Mouse (Mus musculus): ENCODE results near the gene Tdgf1.
A peak's percentile ranks its signal among the peaks of the same experiment; 100 is the strongest.

The Tdgf1 gene

GRCm38 (mm10) chr9:110945926-110946325 lies at the start of gene Tdgf1:
Gene Tdgf1 (minus strand): TSS chr9:110946158.
- no peak for DNase-seq

DNA sequence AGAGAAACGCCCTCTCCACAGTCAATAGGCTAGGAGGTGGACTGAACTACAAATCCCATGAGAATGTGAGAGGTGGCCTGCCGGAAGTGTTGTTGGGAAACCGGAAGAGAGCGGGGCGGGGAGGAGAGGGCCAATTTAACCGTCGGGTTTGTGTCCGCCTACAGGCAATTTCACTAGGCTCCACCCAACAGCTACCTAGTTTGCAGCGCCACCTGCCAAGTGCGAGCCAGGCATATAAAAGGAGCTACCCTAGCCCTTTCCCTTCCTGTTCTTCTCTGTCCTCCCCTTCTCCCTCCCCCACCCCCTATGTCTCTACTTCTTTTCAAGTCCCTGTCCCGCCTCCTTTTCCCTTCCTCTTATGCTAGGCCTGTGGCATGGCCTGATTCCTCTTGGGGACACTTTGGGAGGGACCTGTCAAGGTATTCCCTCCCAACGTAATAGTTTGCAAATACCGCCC lies 48.8 kb upstream of the Tdgf1 start:
- peak; percentile 66 for DNase-seq

GRCm38 (mm10) chr9:110993281-110993709 lies 47.3 kb upstream of the Tdgf1 start:
- DNase-seq, result no peak

GRCm38 (mm10) chr9:110990204-110990603 lies 44.2 kb upstream of the Tdgf1 start, which contains the start of gene Rtp3:
Gene Rtp3 (minus strand): TSS chr9:110990583.
- DNase-seq, result no peak

DNA sequence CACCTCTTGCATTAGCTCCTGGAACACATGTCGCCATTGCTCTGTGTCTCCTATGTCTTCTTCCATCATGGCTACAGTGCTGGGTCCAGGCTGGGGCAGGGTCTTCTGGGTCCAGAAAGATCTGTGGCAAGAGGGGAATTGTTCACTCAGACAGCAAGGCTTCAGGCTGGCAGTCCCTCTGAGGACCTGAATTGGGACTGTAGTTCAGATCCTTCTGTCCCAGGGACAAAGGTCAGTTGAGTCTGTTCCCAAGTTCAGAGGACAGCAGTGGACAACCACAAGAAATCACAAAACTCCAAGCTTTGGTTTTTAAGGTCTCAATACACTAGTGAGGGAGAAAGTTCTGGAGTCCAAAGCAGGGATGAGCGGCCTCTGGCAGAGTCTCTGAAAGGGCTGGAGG lies 43.6 kb upstream of the Tdgf1 start:
- no peak for DNase-seq

DNA sequence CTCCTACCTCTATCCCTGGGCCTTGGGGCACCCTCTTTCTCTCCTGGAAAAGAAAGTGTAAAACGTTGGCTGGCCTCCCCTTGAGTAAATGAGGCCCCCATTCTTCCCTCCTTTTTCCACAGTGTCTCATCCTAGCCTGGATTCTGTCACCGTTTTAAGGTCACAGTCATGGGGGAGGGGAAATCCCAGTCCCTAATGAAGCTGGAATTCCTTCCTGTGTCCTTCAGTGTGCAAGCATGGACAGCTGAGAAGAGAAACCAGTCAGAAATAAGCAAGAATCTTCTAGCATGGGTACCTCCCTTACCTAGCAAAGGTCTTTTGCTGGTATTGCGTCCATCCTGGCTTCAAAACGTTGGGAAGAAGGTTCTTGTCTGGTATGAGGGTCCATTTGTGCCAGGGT lies 43.2 kb upstream of the Tdgf1 start:
- no peak for DNase-seq

- no peak for DNase-seq
These were observed 42.1 kb upstream of the Tdgf1 start for GRCm38 (mm10) chr9:110988078-110988477.

DNA sequence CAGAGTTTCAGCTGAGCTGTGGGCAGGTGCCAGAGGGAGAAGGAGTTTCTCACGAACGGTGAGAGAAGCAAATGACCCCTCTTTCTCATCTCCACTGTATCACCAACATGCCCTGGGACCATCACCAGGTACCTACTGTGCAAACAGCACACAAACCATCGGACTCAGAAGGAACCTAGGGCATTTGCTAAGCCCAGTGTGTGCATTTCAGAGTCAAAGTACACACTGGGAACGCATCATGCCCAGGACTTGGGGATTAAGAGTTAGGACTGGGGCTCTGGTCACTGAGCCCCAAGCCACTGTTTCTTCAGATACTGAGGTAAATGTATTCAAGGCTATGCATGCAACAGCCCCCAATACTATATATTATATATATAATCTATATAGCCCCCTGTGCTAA lies 41.4 kb upstream of the Tdgf1 start:
- no peak for DNase-seq

DNA sequence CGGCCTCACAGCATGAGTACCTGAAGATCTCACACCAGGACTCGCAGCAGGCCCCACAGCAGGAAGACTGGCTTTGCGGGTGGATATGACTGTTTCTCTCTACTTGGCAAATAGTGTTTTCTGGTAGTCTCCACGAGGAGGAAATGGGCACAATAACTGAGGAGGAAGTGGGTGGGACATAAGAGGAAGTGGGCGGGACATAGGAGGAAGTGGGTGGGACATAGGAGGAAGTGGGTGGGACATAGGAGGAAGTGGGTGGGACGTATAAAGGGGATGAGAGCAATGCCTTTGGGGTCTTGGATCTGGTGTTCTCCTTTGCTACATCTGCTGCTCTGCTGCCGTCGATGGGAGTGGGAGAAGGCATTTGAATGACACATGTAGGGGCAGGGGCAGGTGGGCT lies 40.0 kb upstream of the Tdgf1 start:
- no peak for DNase-seq

DNA sequence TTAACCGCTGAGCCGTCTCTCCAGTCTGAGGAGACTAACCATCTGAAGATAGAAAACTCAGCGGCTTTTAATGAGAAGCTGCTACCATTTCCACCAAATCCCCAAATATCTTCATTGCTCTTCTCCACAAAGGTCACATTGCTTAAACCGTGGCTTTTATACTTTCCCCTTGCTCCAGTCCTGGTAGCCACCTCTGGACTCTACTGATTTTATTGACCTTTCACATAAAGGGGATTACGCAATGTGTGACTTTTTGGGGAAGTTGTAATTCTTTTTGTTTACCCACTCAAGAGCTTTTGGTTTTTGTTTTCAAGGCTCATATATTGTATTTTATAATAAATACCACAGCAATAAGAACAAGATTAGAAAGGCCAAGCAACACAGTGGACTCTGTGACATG lies 39.6 kb upstream of the Tdgf1 start:
- no peak for DNase-seq

DNA sequence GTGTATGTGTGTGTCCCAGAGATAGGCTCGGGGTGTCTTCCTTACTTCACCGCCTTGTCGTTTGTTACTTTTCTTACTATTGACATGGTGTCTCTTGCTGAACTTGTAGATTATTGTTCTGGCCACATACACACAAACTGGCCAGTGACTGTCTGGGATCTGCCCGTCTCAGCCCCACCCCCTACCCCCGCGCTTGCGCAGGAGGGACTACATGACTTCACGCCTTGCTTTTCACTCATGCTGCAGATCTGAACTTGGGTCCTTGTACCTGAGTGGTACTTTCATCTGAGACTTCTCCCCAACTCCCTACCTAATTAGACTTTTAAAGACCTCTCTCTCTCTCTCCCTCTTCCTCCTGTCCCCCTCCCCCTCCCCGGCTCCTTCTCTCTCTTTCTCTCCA lies 38.1 kb upstream of the Tdgf1 start:
- no peak for DNase-seq

- DNase-seq, result no peak
These were observed 36.4 kb upstream of the Tdgf1 start for GRCm38 (mm10) chr9:110982351-110982750.

DNA sequence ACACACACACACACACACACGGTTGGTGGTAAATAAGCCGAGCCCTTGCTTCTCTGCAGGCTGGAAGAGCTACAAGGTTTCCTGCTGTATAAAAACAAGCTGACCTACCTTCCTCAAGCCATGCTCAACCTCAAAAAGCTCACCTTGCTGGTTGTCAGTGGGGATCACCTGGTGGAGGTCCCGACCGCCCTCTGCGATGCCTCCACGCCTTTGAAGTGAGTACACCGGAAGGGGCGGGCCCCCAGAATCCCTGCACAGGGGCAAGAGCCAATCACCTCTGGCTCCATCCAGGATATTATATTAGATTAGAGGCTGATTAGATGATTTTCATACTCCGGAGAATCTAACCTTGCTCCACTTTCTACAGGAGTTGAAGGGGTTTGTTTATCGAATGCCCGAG lies 33.5 kb upstream of the Tdgf1 start:
- DNase-seq, result no peak

DNA sequence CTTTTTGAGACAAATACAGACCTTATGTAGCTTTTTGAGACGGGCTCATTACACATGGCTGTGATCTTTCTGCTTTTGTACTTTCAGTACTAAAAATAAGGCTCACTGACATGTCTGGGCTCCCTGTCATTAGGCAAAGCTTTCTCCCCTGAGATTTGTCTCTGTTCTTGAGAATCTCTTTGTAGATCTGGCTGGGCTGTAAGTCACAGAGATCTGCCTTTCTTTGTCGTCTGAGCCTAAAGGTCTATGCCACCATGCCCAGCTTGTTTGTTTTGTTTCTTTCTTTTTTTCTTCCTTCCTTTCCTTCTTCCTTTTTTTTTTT lies 19.9 kb upstream of the Tdgf1 start:
- DNase-seq, result no peak

GRCm38 (mm10) chr9:110965062-110965909 lies 19.3 kb upstream of the Tdgf1 start:
- DNase-seq, result no peak

GRCm38 (mm10) chr9:110963566-110964115 lies 17.7 kb upstream of the Tdgf1 start:
- DNase-seq, result no peak

GRCm38 (mm10) chr9:110961386-110961785 lies 15.4 kb upstream of the Tdgf1 start:
- no peak for DNase-seq

DNA sequence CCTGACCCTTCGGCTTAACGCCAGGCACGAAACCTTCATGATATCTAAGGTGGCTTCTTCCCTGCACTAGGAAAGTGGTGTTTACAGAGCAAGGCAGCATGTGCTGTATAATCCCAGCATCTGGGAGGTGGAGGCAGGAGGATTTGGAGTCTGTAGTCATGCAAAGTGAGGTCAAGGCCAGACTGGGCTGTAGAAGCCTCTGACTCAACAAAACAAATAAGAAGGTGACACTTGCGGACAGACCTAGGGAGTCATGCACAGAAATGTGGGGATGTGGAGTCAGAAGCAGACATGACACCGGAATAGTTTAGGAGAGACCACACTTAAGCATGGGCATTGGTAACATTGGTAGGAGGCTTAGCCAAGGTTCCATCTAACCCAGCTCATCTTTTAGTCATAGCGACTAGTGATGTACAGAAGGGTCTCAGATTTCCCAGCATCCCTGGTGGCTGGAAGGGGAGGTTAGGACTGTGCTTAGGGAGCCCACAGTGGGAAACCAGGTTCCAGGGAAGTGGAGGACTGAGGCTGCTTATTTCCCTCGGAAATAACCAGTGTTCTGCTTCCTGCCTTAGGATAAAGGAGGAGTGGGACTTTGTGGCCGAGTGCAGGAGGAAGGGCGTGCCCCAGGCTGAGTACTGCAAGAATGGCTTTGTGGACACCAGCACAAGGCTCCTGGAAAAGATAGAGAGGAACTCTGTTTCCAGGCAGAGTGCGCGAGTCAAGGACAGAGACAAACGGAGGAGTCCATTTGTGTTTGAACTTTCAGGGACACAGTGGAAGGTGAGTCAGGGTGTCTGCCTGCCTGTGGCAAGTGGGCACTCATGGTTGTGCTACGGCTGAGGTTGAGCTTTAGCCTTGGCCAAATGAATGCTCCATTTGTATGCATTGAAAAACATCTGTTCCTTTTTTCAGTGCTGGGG lies 14.5 kb upstream of the Tdgf1 start:
- no peak for DNase-seq

GRCm38 (mm10) chr9:110959669-110960068 lies 13.7 kb upstream of the Tdgf1 start:
- no peak for DNase-seq

DNA sequence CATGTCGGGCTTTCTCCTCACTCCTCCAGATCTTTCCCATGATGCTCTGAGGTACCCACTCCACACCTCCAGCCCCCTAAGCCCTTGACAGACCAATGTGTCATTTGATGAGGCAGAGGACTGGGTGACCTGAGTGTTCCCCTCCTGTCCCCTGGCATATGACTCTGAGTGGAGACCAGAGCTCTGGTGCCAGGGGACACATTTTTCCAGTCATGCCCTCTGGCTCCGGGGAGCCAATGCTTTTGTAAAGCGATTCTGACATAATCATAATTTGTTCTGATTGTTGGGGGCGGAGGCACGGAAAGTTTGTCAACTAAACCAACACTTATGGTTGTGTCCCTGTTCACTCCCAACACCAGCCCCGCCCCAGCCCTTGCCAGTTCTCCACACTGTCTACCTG lies 10.0 kb upstream of the Tdgf1 start:
- DNase-seq, result no peak

- DNase-seq, result no peak
These were observed 8.9 kb upstream of the Tdgf1 start for GRCm38 (mm10) chr9:110954681-110955445.

DNA sequence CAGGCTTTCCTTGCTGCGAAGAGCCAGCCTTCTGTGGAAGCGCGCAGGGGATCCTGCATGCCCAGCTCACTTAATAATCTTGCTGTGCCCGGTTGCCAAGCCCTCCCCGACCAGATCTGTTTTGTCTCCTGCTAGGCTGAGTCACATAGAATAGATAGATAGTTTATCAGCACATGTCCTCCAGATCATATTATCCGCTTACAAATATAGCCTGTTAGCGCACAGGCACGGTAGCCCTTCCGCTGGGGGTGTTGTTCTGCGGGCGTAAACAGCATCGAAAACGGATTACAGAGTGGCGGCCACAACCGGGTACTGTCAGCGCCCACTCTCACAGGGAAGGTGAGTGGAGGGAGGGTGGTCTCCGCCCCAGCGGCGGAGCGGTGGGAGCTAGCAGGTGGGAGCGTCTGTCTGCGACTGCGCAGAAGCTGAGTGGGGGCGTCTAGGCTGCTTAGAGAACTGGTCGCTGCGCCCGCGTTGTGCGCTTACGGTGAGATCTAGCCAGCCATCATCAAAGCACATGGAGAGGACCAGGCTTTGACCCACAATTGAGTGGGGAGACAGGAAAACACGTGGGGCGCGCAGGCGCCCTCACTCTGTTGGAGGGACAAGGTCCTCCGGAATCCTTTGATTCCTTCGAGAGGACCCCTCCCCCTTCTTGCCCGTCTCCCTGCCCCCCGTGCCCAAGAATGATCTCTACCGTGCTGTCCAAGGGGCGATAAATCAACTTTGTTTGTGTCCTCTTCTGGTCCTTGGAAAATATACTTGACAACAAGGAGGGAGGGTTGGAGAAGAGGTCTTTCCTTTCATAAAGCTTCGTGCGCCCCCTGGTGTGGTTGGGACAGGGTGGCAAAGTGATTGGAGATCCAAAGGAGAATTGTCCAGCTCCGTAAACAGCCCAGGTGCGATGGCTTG lies 7.8 kb upstream of the Tdgf1 start:
- no peak for DNase-seq
